Mouse (Mus musculus): ENCODE results near the gene Scap.
"Not testable (repeated sequence)": the region's sequence is repeated elsewhere in the genome, so short reads cannot be mapped to it uniquely, and the experiment has no call there.

- not testable (repeated sequence) for TF ChIP-seq USF1 (IDR thresholded peaks at IDR 0.05; ENCODE audit: low read depth); POLR2A (IDR thresholded peaks at IDR 0.05; ENCODE audit: insufficient read length, low read depth); MAX (IDR thresholded peaks at IDR 0.05; ENCODE audit: low read depth); CEBPB (IDR thresholded peaks at IDR 0.05; ENCODE audit: insufficient read depth, poor library complexity, severe bottlenecking); POLR2AphosphoS2 (IDR thresholded peaks at IDR 0.05; ENCODE audit: insufficient read length, low read depth); TCF3 (IDR thresholded peaks at IDR 0.05; ENCODE audit: insufficient read length, low read depth); TCF12 (IDR thresholded peaks at IDR 0.05; ENCODE audit: insufficient read depth, poor library complexity, severe bottlenecking); E2F4 (IDR thresholded peaks at IDR 0.05; ENCODE audit: insufficient read depth)
Observed at GRCm38 (mm10) chr9:110330913-110331312, 2.2 kb upstream of the Scap start.
